Mouse (Mus musculus): ENCODE data around the gene Ddr1. TPM values are rescaled to one million over a fixed set of nuclear protein-coding genes. Genes with fewer than 3 reads are reported as not detected.

Ddr1 gene
- polyA plus RNA-seq, 2 experiments = 49.4 to 58.2 TPM

DNA sequence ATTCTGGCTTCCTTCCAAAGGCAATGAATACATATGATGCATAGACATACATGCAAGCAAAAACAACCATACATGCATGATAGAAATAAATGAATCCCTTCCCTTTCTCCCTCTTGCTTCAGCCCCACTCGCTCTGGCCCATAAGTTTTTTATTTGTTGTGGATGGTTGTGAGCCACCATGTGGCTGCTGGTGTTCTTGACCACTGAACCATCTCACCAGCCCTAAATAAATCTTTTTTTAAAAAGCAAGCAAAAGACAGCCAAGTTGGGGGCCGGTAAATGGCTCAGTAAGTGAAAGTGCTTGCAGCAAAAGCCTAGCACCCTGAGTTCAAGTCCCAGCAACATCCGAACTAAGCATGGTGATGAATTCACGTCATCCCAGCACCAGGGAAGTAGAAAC, 24.4 kb upstream of the Ddr1 start:
- no peak overlapping the region for H3K9ac ChIP-seq (ENCODE audit: low read depth, low read length, severe bottlenecking)
- H3K4me3 ChIP-seq (replicated peaks; ENCODE audit: low read length) = no peak overlapping the region
- 82% methylated on average over 4 of the region's 4 CpGs for WGBS

GRCm38 (mm10) chr17:35727471-35728205, 23.2 kb upstream of the Ddr1 start:
- DNase-seq (ENCODE audit: low spot score) = no peak
- H3K4me3 ChIP-seq (replicated peaks; ENCODE audit: low read length) = no peak overlapping the region
- WGBS = 36% methylated on average over 10 of the region's 10 CpGs

More for the DNA sequence above, 24.4 kb upstream of the Ddr1 start:
- TF ChIP-seq POLR2A (IDR thresholded peaks at IDR 0.05; ENCODE audit: borderline replicate concordance, extremely low read depth, insufficient read depth, insufficient read length) = no peak
- no peak overlapping the region for H3K27ac ChIP-seq (replicated peaks; ENCODE audit: low read depth, low read length)
- H3K36me3 ChIP-seq (ENCODE audit: control insufficient read depth, insufficient read depth, low read length) = no peaks in the 10 kb centered on the region
- no peak for DNase-seq (ENCODE audit: low spot score)
- H3K27me3 ChIP-seq (ENCODE audit: control insufficient read depth, insufficient read depth, low read length) = no peaks in the 10 kb centered on the region
- no peaks in the 10 kb centered on the region for H3K4me1 ChIP-seq (ENCODE audit: control insufficient read depth, insufficient read depth, low read length)
- no peaks in the 10 kb centered on the region for H3K9me3 ChIP-seq (ENCODE audit: control insufficient read depth, low read length)
- no peak for ATAC-seq (ENCODE audit: low FRiP score, low read depth)
- H3K4me2 ChIP-seq (replicated peaks; ENCODE audit: low read depth, low read length, severe bottlenecking) = no peak overlapping the region

GRCm38 (mm10) chr17:35727028-35727427, 22.6 kb upstream of the Ddr1 start:
- WGBS = 29% methylated on average over 7 of the region's 7 CpGs
- Histone ChIP-seq H3K27ac (replicated peaks; ENCODE audit: low read depth, low read length) (no peak overlapping the region), H3K4me3 (replicated peaks; ENCODE audit: low read length) (no peak overlapping the region), H3K9ac (ENCODE audit: low read depth, low read length, severe bottlenecking) (no peak overlapping the region), H3K9me3 (ENCODE audit: control insufficient read depth, low read length) (no peaks in the 10 kb centered on the region), H3K36me3 (ENCODE audit: control insufficient read depth, insufficient read depth, low read length) (no peaks in the 10 kb centered on the region), H3K27me3 (ENCODE audit: control insufficient read depth, insufficient read depth, low read length) (no peaks in the 10 kb centered on the region), H3K4me1 (ENCODE audit: control insufficient read depth, insufficient read depth, low read length) (no peaks in the 10 kb centered on the region), H3K4me2 (replicated peaks; ENCODE audit: low read depth, low read length, severe bottlenecking) (no peak overlapping the region)
- no peak for TF ChIP-seq POLR2A (IDR thresholded peaks at IDR 0.05; ENCODE audit: borderline replicate concordance, extremely low read depth, insufficient read depth, insufficient read length)
- ATAC-seq (ENCODE audit: low FRiP score, low read depth) (no peak), DNase-seq (ENCODE audit: low spot score) (no peak)

More at GRCm38 (mm10) chr17:35727471-35728205, 23.2 kb upstream of the Ddr1 start:
- H3K4me1 ChIP-seq (ENCODE audit: control insufficient read depth, insufficient read depth, low read length) = no peaks in the 10 kb centered on the region
- no peak for TF ChIP-seq POLR2A (IDR thresholded peaks at IDR 0.05; ENCODE audit: borderline replicate concordance, extremely low read depth, insufficient read depth, insufficient read length)
- no peak overlapping the region for H3K4me2 ChIP-seq (replicated peaks; ENCODE audit: low read depth, low read length, severe bottlenecking)
- no peaks in the 10 kb centered on the region for H3K9me3 ChIP-seq (ENCODE audit: control insufficient read depth, low read length)
- no peaks in the 10 kb centered on the region for H3K27me3 ChIP-seq (ENCODE audit: control insufficient read depth, insufficient read depth, low read length)
- no peak overlapping the region for H3K27ac ChIP-seq (replicated peaks; ENCODE audit: low read depth, low read length)
- H3K9ac ChIP-seq (ENCODE audit: low read depth, low read length, severe bottlenecking) = no peak overlapping the region
- ATAC-seq (ENCODE audit: low FRiP score, low read depth) = no peak
- no peaks in the 10 kb centered on the region for H3K36me3 ChIP-seq (ENCODE audit: control insufficient read depth, insufficient read depth, low read length)

DNA sequence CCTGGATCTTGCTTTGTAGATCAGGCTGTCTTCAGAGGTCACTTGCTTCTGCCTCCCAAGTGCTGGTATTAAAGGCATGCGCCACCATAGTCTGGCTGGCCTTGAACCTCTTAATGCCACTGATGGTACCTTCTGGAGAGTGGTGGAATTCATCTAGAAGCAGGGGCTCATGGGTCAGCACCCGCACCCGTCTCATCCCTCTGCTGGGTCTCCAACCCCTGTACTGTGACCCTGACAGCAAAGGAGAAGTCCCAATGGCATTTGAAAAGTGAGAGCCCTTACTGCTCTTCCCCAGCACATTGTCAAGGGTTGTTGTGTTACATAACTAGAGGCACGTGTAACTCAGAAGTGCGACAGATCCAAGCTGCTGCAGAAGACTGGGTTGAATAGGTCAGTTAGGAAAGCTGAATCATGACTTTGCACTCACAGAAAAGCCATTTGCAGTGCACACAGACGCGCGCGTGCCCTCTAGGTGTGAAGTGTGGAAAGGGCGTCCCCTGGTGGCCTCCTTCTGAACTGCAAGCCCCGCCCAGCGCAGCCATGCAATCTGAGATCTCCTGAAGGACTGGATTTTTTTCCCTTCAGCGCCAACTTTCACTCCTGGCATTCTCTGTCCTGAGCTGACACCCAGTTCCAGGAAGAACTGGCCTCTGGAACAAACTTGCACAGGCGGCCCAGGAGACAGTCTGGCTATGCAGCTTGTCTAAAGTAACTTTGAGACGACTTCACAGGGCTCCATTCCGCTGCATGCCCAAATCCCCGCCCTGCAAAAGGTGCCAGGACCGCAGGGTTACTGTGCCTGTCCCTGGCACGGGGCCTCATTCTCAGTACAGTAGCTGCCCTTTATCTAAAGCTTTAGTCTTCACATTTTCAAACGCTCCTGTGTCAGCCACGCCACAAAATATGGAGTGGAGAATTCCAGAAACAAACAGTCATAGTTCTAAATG, 21.1 kb upstream of the Ddr1 start:
- ATAC-seq (ENCODE audit: low FRiP score, low read depth) = peak; percentile 84
- peak; percentile 92 for DNase-seq (ENCODE audit: low spot score)
- Histone ChIP-seq H3K4me3 (replicated peaks; ENCODE audit: low read length) (no peak overlapping the region), H3K27me3 (ENCODE audit: control insufficient read depth, insufficient read depth, low read length) (no peaks in the 10 kb centered on the region), H3K4me1 (ENCODE audit: control insufficient read depth, insufficient read depth, low read length) (peaks cover 8% of the 10 kb centered on the region; the same call in 1 of the 2 replicates), H3K4me2 (replicated peaks; ENCODE audit: low read depth, low read length, severe bottlenecking) (peak overlapping the region; percentile 31), H3K27ac (replicated peaks; ENCODE audit: low read depth, low read length) (no peak overlapping the region), H3K9ac (ENCODE audit: low read depth, low read length, severe bottlenecking) (no peak overlapping the region), H3K9me3 (ENCODE audit: control insufficient read depth, low read length) (no peaks in the 10 kb centered on the region), H3K36me3 (ENCODE audit: control insufficient read depth, insufficient read depth, low read length) (no peaks in the 10 kb centered on the region)
- WGBS = 27% methylated on average over 21 of the region's 21 CpGs
- TF ChIP-seq POLR2A (IDR thresholded peaks at IDR 0.05; ENCODE audit: borderline replicate concordance, extremely low read depth, insufficient read depth, insufficient read length) = no peak

DNA sequence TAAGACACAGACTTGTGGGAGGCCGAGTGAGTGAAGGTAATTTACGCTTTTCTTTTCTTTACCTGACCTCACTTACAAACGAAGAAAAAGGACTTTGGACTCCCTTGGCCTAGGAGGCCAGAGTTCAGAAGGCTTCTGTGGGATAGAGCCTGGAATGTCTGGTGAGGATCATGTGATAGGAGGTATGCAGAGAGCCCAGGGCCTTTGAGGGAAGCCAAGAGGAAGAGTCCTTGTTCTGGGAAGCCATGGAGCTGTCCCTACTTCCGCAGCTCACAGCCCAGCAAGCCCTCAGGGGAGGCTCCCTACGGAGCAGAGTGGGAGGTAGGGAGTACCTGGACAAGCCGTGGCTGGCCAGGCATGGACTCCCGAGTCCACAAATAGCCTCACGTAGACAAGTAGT, 17.3 kb upstream of the Ddr1 start:
- no peak overlapping the region for H3K4me2 ChIP-seq (replicated peaks; ENCODE audit: low read depth, low read length, severe bottlenecking)

More for the DNA sequence above, 17.3 kb upstream of the Ddr1 start:
- Histone ChIP-seq H3K36me3 (ENCODE audit: control insufficient read depth, insufficient read depth, low read length) (no peaks in the 10 kb centered on the region), H3K27ac (replicated peaks; ENCODE audit: low read depth, low read length) (no peak overlapping the region), H3K4me3 (replicated peaks; ENCODE audit: low read length) (no peak overlapping the region), H3K4me1 (ENCODE audit: control insufficient read depth, insufficient read depth, low read length) (peaks cover 17% of the 10 kb centered on the region; the same call in 1 of the 2 replicates), H3K27me3 (ENCODE audit: control insufficient read depth, insufficient read depth, low read length) (no peaks in the 10 kb centered on the region), H3K9ac (ENCODE audit: low read depth, low read length, severe bottlenecking) (0 out of 2 replicates have a peak overlapping the region, but pooled peaks have one; percentile 25), H3K9me3 (ENCODE audit: control insufficient read depth, low read length) (no peaks in the 10 kb centered on the region)
- WGBS = 55% methylated on average over 8 of the region's 8 CpGs
- DNase-seq (ENCODE audit: low spot score) (no peak), ATAC-seq (ENCODE audit: low FRiP score, low read depth) (no peak)
- TF ChIP-seq POLR2A (IDR thresholded peaks at IDR 0.05; ENCODE audit: borderline replicate concordance, extremely low read depth, insufficient read depth, insufficient read length) = no peak
